Mouse (Mus musculus) thymus, postnatal 0 days (tissue): ENCODE measurements at regions not wholly inside any gene's neighbourhood (a gene's known extent, or its start where the extent isn't known, plus 50 kb on each side); places are given as distances from the start of the nearest gene placed in this dataset.

ENCODE experiments used
- DNase-seq: peaks from one replicate; pipeline ENCODE4 v3.0.0-alpha.2; 2015; ENCODE audit warnings: low spot score

DNA sequence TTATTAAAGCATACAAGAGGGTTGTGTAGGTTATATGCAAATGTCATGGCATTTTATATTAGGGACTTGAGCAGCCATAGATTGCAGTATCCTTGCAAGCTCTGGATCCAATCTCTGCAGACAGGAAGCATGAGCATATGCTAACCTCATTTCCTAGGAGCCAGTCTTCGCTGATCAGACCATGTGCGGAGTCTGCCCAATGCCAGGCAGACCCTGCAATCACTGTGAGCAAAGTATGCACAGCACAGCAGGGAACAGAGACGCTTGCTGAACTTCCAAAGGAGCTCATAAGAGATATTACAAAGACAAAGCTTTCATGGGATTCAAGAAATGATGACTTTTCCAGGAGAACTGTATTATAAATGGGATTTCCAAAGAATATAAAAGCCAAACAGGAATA, 65.2 kb upstream of the Fbxl4 start:
- DNase-seq = no peak

- DNase-seq = no peak
Measured at GRCm38 (mm10) chr4:22300206-22300605, 57.1 kb upstream of the Fbxl4 start.

DNA sequence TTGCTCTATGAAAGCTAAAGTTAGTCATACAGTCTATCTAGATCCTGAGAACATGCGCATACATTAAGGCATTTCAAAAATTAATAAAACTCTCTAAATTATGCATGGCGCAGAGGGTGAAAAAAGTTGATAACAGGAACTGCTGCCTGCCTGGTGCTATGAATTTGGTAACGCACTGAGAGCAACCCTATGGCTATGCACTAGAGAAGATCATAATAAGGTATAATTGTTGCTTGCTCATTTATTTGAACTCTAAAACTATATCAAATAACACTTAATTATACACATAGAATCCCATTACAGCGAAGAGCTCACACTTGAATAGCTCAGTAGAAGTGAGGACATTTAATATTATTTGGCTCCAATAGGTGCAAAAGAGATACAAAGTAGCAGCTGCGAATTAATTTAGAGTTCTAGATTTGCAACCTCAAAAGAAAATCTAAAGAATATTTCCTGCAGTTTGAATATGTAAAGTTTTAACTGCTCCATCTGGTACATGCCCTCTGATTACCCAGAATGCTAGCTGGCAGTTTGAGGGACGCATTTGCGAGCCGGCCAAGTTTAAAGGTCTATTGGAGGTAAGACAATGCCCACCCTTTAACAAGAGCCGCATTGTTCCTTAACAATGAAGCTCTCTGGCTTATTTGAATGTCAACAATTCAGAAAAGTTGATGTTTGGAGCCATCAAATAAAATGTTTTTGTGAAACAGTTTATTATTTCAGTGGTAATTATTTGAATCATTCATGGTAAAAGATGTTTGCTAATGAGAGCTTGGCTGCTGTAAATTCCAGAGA, 56.0 kb upstream of the Fbxl4 start:
- no peak for DNase-seq

GRCm38 (mm10) chr4:22301943-22302215, 55.5 kb upstream of the Fbxl4 start:
- no peak for DNase-seq

DNA sequence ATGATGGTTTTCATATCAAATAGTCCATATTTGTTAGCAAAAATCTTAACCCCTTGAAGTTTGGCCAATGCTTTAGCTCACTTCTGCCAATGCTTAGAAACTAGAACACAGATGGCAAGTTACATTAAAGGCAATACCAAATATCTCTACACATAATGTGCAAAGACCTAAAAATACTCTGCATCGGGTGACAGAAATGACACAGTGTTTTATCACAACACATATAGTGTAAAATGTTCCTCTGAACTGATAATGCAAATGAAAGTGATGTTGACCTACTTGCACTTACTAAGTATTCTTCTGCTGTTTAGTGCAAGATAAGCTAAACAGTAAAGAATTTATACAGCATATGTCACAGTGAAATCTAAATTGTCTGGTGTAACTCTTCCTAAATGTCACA, 55.1 kb upstream of the Fbxl4 start:
- no peak for DNase-seq
